Mouse (Mus musculus): Measurements from ENCODE around the gene Olfr769.
"Not testable (repeated sequence)": the region's sequence is repeated elsewhere in the genome, so short reads cannot be mapped to it uniquely, and the experiment has no call there.

The Olfr769 gene

DNA sequence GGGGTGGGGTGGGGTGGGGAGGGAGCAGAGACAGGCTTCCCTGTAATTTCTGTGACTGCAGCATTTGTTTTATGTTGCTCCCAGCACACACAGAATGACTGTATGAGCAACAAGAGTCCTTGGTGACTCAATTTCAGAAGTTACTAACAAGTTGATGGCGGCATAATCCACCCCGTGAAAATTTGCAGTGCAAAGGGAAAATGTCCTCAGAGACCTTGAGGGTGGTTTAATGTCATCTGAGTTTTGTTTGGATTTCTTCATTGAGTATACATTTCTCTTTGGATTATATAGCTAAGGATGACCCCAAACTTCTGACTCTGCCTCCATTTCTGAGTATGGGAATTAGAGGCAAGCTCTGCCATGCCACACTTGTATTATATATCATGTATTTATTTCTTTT lies at the start of gene Olfr769:
TSS of gene Olfr769 (minus strand) at position 101 of the 400 bp plus-strand sequence.
- DNase-seq (ENCODE audit: low read depth, low spot score) = no peak

DNA sequence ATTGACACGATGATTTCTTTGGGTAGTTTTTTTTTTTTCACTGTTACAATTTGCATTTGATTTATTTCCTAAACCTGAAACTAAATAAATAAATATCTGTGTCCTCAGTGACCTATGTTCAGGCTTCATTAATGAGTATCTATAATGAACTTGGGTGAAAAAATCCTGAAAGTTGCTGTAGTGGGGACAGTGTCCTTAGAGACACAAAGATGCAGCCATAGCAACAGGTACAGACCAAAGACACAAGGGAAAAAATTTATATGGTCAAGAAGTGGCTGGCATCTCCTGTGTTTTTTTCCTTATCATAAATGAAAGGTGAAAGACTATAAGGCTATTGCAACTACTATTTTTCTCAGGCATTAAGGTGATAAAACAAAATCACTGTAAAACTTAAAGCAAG lies 47.0 kb upstream of the Olfr769 start, which contains the start of gene Olfr771:
TSS of gene Olfr771 (minus strand) at position 101 of the 400 bp plus-strand sequence.
- no peak for DNase-seq (ENCODE audit: low read depth, low spot score)

DNA sequence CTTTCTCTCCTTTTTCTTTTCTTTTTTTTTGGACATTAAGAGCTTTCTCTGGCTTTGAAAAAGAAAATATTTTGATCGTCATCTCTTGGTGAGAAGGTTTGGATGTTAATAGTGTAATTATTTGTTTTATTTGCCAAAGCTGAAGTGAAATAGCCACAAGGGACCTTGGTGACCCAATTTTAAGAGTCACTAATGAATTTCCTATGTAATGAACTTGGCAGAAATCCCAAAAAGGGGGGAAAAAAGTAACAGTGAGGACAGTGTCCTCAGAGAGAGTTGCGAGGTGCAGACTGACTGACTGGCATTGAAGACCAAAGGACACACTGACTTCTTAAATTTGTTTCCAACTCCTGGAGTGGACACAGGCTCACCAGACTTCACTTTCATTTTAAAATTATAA lies 21.2 kb upstream of the Olfr769 start, which contains the start of gene Olfr770:
TSS of gene Olfr770 (minus strand) at position 101 of the 400 bp plus-strand sequence.
- DNase-seq (ENCODE audit: low read depth, low spot score) = no peak

DNA sequence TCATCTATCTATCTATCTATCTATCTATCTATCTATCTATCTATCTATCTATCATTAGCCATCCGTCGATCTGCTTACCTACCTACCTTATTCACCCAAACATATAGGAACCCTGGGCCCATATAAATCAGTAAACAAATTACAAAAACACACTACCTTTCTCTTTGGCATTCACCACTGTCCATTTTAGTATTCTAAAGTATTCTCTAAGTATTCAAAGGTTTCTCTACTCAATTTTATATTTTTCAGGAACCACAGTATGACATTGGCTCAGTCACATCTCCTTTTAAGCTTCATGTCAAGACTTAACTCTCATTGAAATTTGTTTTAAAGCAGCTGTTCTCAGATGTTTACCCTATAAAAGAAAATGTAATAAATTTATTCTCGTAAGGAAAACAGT lies 2.5 kb downstream of the Olfr769 start:
- no peak for DNase-seq (ENCODE audit: low read depth, low spot score)

DNA sequence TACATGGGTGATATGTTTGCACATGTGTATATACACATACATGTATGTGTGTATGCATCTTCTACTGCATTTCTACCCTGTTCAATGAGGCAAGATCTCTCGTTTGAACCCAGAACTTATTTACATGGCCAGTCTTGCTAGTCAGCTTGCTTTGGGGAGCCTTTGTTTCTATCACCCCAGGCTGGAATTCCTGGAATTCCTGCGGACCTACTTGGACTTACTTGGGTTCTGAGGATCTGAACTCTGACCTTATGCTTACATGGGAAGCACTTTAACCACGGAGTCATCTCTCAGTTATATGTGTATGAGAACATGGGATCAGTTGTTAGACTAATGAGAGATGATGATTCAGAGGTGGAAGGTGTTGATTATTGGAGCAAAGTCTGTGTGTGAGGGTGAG lies 16.4 kb downstream of the Olfr769 start:
- DNase-seq (ENCODE audit: low read depth, low spot score) = no peak

DNA sequence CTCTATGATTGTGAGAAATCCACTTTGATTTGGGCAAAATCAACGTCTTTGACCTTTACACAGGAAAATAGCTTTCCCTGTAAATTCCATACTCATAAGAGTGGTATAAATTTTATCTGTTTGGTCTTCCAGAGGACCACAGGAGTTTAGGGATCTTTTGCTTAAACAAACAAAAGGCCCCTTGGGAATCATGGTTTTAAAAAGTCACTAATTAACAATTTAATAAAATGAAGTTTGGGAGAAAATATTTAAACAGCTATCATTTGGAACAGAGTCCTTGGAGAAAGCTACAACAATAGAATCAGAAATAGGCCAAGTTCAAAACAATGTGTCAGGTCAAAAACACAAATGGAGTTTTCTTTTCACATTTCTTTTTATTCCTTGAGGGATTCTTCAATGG lies 18.4 kb downstream of the Olfr769 start, which contains the start of gene Olfr768:
TSS of gene Olfr768 (minus strand) at position 101 of the 400 bp plus-strand sequence.
- DNase-seq (ENCODE audit: low read depth, low spot score) = no peak

DNA sequence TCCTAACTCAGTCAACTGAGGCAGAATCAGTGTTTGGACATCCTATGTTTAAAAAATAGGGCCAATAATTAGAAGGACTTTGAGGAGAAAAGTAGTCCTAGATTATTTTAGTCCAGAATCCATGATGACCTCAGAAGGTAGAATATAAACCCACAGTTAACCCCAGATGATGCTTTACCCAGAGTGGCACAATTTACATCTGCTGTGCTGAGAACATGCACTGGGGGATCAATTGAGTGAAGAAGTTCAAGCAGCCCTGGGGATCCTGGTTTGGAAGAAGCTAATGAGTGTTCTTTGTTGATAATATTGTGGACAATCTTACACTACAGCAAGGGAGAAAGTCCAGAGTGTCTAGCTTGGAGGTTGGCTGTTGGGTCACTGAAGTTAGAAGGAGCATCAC lies 34.9 kb downstream of the Olfr769 start, which contains the start of gene Olfr767:
TSS of gene Olfr767 (minus strand) at position 101 of the 400 bp plus-strand sequence.
- DNase-seq (ENCODE audit: low read depth, low spot score) = not testable (repeated sequence)

DNA sequence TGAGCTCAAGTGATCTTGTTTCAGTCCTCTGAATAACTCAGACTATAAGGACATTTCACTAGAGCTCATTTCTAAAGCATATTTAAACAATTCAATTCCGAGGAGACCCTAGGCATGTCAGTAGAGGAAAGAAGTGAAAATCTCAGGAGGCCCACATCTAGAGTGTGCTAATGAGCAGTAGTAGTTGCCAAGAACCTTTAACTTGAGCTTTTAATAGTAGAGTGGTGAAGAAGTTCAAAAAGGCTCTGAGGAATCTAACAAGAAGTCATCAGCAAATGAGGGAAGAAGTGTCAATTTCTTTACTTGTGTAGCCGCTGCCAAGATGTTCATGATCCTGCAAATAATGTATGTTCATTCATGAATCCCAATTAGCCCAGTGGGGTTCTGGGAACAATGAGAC lies 48.8 kb downstream of the Olfr769 start, which contains the start of gene Olfr766-ps1:
TSS of gene Olfr766-ps1 (minus strand) at position 101 of the 400 bp plus-strand sequence.
- no peak for DNase-seq (ENCODE audit: low read depth, low spot score)
